Mouse (Mus musculus) adrenal gland, adult 2 months (tissue): Measurements from ENCODE around the gene Tnk1. TPM values are rescaled to one million over a fixed set of nuclear protein-coding genes. Genes with fewer than 3 reads are reported as not detected.
"Not testable (repeated sequence)": the region's sequence is repeated elsewhere in the genome, so short reads cannot be mapped to it uniquely, and the experiment has no call there.

Source experiments
- DNase-seq: peaks from one replicate; pipeline ENCODE4 v3.0.0; 2021
- polyA plus RNA-seq: library from polyadenylated mRNA; depleted of rRNA; stranded (reverse); fragments of >200 nt; gene quantifications from 2 replicates; pipeline ENCODE4 v1.2.3, GENCODE M21; 2012
- total RNA-seq, 2 experiments: library from RNA; stranded (reverse); gene quantifications; 2 replicates each; pipeline ENCODE4 v1.2.3; 2021

The Tnk1 gene
- total and polyA plus RNA-seq, 3 experiments: 0.17 to 0.38 TPM; not detected in 1

- no peak for DNase-seq
Observed at GRCm38 (mm10) chr11:69878399-69878798, 19.9 kb upstream of the Tnk1 start.

DNA sequence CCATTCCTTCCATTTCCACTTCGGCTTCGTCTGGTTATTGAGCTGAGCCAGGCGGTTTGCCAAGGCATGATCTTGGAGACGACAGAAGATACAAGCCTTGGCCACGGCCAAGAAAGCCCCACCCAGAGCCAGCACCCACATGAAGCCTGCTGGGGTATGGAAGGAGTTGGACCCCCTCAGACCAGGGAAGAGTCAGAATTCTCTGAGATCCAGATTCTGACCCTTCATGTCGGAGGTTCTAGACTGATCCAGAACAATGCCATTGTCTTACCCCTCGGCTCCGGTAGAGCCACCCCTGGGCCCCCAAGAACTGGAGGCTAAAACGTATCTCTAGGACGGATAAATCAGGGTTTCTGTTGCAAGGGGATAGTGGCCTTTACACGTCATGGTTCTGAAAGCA lies 19.3 kb upstream of the Tnk1 start, which contains the start of gene Tmem95:
Gene Tmem95, minus strand, starts transcription at position 141 of the 400 bp plus-strand sequence.
- DNase-seq: no peak

DNA sequence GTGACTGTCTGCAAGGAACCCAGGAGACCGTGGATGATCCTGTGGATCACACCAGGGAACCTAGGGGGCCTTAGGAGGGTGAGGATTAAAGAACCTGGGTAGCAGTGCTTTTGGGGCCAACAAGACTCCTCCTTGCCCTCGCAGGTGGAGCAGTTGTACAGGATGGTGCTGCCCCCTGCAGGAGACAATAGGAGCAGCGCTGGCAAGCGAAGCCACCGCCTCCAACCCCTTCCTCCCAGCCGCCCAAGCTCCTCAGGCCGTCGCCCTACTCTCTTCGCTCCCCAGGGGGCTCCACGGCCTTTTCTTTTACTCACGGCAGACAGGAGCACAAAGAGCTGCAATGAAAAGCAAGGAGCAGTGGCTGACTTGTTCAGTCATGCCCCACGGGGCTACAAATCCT lies 18.3 kb upstream of the Tnk1 start:
- peak; percentile 86 for DNase-seq

GRCm38 (mm10) chr11:69876186-69876585 lies 17.7 kb upstream of the Tnk1 start:
- peak; percentile 40 for DNase-seq

GRCm38 (mm10) chr11:69872451-69872850 lies 13.9 kb upstream of the Tnk1 start:
- peak; percentile 67 for DNase-seq

DNA sequence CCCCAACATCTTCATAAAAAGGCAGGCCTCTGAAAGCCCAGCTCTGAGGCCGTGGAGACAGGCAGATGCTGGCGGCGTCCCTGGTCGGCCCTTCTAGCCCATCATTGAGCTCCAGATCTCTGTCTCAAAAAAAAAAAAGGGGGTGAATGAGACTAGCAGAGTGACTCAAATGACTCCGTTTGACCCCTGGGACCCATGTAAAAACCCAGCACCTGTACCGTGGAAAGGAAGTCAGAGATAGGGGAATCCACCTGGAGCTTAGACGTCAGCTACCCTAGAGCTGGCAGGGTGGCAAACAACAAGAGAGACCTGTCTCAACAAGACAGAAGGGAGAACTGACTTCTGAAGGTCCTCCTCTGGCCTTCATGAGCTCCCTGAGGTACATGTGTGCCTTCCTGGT lies 13.3 kb upstream of the Tnk1 start:
- no peak for DNase-seq

GRCm38 (mm10) chr11:69870289-69871069 lies 11.9 kb upstream of the Tnk1 start:
- no peak for DNase-seq

DNA sequence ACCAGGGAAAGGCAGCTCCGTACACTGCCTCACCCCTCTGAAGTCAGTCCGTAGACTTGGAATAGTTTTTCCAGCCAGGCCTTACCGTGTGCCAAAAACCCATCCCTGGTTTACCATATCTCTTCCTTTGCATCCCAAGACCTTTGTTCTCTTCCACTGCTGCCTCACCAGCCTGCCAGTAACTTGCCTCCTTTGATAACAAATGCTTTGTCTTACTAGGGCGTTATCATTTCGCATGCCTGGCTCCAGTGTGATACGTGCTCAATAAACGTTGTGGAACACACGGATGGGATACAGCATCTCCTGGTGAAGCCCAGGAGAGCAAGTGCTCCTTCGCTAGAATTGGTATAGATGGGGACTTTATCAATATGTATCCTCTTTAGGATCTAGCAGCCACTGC lies 8.8 kb upstream of the Tnk1 start:
- no peak for DNase-seq

DNA sequence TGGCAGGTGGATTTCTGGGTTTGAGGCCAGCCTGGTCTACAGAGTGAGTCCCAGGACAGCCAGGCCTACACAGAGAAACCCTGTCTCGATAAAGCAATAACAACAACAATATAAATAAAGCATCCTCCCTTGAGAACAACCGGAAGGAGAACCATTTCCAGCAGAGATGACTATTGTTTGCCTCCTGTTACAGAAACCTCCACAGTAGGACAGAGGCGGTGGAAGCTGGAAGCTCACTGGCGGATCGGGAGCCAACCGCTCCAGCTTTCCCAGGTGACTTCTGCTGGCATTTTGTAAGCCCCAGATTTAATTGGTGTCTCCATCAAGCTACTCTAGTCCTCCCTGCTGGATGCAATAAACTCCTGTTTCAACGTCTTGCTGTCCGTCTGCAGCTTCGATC lies 7.0 kb upstream of the Tnk1 start:
- no peak for DNase-seq

DNA sequence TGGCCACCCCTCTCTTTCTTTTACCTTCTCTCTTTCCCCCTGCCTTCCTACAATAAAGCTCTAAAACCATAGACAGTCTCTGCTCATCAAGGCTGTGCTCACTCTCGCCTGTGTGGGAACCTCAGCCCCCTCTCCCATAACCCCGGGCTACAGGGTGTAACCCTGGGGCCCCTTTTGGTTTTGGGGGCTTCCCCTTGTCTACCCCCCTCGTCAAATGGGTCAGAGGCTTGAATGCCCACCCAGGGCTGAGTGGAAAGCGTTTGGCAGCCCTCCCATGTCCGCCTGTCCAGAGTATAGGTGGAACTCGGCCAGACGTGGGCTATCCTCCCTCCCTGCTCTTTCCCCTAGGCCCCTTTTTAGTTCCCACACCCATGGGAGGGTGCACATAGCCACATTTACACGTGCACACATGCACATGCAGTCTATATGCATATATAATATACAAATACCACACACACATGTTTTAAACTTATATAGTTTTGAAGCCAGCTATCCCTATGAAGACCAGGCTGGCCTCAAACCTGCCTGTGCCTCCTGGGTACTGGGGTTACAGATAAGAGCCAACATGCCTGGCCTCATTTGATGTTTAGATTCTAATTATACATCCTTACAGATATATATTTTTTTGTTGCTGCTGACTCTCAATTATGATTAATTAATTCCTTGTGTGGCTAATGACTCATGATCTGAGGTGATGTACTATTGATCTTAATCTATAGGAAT lies 5.8 kb upstream of the Tnk1 start:
- DNase-seq: no peak

DNA sequence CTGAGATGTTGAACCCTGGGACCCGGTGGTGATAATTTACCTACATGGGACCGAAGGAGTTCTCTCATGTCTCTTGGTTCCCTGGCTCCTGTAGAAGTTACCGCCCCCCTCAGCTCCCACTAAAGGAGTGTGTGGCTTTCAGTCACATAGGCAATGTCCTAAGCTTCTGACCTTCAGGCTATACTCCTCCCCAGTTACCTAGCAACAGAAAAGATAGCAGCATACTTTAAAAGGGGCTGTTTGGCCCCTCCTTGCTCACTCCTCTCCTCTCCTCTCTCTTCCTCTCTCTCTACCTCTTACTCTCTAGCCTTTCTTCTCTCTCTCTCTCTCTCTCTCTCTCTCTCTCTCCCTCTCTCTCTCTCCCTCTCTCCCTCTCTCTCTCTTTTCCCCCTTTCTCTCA lies 5.2 kb upstream of the Tnk1 start:
- not testable (repeated sequence) for DNase-seq

DNA sequence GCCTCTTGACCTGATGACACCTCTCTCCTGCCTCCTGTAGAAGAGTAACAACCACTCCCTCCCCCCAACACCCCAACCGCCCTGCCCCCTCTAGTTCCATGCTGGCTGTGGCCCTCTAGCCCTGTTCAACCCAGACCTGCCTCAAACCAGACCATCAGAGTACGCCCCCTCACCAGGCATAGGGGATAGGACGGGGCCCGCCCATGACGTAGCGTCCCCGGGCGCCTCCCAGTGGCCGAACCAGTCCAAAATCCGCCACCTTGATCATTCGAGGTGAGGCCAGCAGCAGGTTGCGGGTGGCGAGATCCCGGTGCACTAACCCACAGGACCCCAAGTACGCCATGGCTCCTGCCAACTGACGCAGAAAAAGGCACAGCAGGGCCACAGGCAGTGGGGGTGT lies 3.2 kb downstream of the Tnk1 start:
- DNase-seq: peak; percentile 55

- DNase-seq: no peak
Observed at GRCm38 (mm10) chr11:69854680-69855079, 3.9 kb downstream of the Tnk1 start.

DNA sequence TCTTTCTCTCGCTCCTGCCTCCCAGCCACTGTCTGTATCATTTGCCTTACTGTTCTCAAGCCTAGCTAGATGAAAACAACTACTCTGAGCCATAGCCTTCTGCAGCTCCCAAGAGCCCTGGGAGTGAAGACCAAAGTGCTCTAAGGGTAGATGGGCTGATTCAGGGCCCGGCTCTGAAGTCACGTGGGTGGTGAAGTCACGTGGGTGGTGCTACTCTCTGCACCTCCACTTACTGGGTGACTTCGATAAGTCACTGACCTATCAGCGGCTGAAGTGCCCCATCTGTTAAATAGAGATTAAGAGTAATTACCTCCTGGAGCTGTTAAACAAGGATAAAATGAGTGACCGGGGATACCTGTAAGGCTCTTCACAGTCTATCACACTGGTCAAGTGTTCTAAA lies 4.5 kb downstream of the Tnk1 start:
- DNase-seq: no peak

- DNase-seq: no peak
Observed at GRCm38 (mm10) chr11:69850754-69851153, 7.8 kb downstream of the Tnk1 start.

DNA sequence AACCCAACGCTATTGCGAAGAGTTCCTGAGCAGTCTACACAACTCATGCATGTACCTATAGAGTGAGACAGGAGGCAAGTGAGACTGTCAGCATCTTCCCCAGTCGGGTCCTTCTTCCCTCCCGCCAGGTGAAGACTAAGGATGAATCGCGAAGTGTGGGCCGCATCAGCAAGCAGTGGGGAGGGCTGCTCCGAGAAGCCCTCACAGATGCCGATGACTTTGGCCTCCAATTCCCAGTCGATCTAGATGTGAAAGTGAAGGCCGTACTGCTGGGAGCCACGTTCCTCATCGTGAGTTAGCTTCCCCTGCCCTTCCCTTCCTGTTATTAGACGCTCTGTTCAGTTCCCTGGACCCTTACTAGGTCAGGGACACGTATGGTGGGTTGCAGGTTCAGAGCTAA lies 8.6 kb downstream of the Tnk1 start:
- DNase-seq: no peak

DNA sequence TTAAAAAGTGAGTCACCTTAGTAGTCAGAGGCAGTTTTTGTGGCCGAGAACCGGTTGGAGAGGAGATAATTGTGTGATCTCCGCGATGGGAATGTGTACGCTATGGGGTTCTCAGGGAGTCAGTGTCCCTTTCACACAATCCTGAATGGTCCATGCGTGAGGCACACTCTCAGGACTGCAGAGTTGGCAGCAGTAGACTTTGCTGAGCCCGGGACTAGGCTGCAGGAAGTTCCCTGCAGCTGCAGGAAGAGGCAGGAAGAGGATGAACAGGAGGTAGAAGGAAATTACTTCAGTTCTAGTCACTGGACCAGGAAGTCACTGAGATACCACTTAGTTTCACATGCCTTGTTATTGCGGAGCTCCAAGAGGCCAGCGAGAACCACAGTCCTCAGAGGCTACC lies 9.4 kb downstream of the Tnk1 start:
- DNase-seq: no peak

DNA sequence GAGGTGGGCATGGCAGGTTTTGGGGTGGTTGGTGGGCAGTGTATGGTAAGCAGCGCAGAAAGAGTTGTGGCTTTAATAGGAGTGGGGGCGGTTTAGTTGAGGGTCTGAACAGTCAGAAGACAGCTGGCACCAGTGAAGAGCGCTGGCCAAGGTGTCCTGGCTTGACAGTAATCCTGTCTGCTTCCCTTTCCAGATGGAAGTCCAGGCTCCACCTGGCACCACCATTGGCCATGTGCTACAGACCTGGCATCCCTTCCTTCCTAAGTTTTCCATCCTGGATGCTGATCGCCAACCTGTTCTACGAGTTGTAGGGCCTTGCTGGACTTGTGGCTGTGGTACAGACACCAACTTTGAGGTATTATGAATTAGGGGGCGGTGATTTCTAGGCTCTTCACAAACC lies 10.5 kb downstream of the Tnk1 start:
- no peak for DNase-seq

GRCm38 (mm10) chr11:69846738-69847688 lies 11.5 kb downstream of the Tnk1 start:
- peak; percentile 43 for DNase-seq

DNA sequence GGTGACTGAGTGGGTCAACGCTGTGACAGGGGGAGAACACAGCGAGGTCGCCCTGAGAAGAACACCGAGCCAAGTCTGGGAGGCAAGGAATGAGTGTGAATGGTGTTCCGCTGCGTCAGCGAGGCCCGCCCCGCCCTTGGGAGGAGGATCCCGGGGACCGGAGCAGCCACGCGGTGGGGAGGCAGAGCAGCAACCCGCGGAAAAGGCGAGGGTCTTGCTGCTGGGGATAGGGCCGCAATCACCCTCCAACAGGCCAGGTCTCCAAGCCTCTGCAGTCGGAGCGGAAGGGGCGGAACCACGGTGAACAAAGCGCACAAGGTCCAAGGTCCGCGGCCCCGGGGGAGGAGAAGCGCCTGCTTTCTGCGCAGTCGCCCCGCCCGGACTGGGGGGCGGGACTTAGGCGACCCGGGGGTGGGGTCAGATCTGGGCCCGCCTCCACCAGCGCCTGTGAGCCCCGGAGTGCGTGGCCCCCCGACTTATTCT lies 12.3 kb downstream of the Tnk1 start, which contains the start of gene Plscr3:
Gene Plscr3, plus strand, starts transcription at position 179 of the 483 bp plus-strand sequence.
- DNase-seq: peak; percentile 95

DNA sequence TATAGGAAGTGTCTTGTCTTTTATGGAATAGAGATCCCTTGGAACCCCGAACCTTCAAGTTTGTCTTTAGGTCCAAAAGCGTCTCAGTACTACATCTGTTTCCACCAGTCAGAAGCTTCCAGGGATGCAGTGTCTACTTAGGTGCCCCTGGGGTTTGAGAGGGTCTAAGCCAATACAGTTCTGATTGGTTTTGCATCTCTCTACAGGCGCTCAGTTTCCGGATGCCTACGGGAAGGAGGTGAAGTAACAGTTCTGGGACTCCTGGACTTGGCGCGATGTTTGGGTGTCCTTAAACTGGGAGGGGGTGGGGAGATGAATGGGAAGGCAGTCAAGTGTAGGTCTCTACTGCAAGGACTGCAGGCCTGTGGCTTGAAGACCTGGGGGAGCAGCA lies 19.8 kb downstream of the Tnk1 start:
- DNase-seq: no peak
